Mouse (Mus musculus) CH12.LX (cell line): ENCODE measurements around the gene Dscaml1.

Source experiments
- ETS1 ChIP-seq: conservative IDR thresholded peaks from 2 replicates; pipeline ENCODE4 v1.6.1; 2012; ENCODE audit warnings: low read depth, mild to moderate bottlenecking, inconsistent platforms, low read length, improper control_type of control experiment, moderate library complexity
- POLR2AphosphoS2 ChIP-seq: IDR thresholded peaks from 2 replicates; pipeline ENCODE4 v1.6.1; 2011; ENCODE audit warnings: low read depth, low read length, improper control_type of control experiment
- RCOR1 ChIP-seq: conservative IDR thresholded peaks from 2 replicates; pipeline ENCODE4 v1.6.1; 2012; ENCODE audit warnings: low read depth, mild to moderate bottlenecking, inconsistent platforms, low read length, improper control_type of control experiment

- no peak for TF ChIP-seq RCOR1
- TF ChIP-seq POLR2AphosphoS2: no peak
- no peak for TF ChIP-seq ETS1
Measured at GRCm38 (mm10) chr9:45537649-45538048, 111.2 kb downstream of the Dscaml1 start.
